Mouse (Mus musculus): ENCODE measurements around the gene Rbfox2. TPM values are rescaled to one million over a fixed set of nuclear protein-coding genes. Genes with fewer than 3 reads are reported as not detected.

The Rbfox2 gene
- polyA plus RNA-seq, 1 experiment: 177 TPM

GRCm38 (mm10) chr15:77129154-77129553 lies 177.7 kb downstream of the Rbfox2 start:
- DNase-seq: no peak
- 74% methylated on average over 8 of the region's 8 CpGs for WGBS
- H3K27ac ChIP-seq (ENCODE audit: insufficient read depth, low read length): no peak overlapping the region
- no peak overlapping the region for H3K4me3 ChIP-seq (replicated peaks; ENCODE audit: insufficient read depth, low read depth, low read length)
- no peaks in the 10 kb centered on the region; the same call in 1 of the 2 replicates for H3K4me1 ChIP-seq (ENCODE audit: control insufficient read depth, insufficient read depth, low read length)
- no peaks in the 10 kb centered on the region for H3K27me3 ChIP-seq (ENCODE audit: control insufficient read depth, insufficient read depth, low read length)
- TF ChIP-seq POLR2A (IDR thresholded peaks at IDR 0.05; ENCODE audit: borderline replicate concordance, insufficient read depth, low read length) (no peak), CTCF (IDR thresholded peaks at IDR 0.05; ENCODE audit: borderline replicate concordance, insufficient read depth, low read depth, low read length) (no peak)

- Histone ChIP-seq H3K4me1 (ENCODE audit: control insufficient read depth, insufficient read depth, low read length) (no peaks in the 10 kb centered on the region; the same call in none of the 2 replicates), H3K27ac (ENCODE audit: insufficient read depth, low read length) (no peak overlapping the region), H3K4me3 (replicated peaks; ENCODE audit: insufficient read depth, low read depth, low read length) (no peak overlapping the region), H3K27me3 (ENCODE audit: control insufficient read depth, insufficient read depth, low read length) (no peaks in the 10 kb centered on the region)
- DNase-seq: no peak
- WGBS: 63% methylated on average over 2 of the region's 2 CpGs
- TF ChIP-seq POLR2A (IDR thresholded peaks at IDR 0.05; ENCODE audit: borderline replicate concordance, insufficient read depth, low read length) (no peak), CTCF (IDR thresholded peaks at IDR 0.05; ENCODE audit: borderline replicate concordance, insufficient read depth, low read depth, low read length) (no peak)
These were observed 179.1 kb downstream of the Rbfox2 start for GRCm38 (mm10) chr15:77127737-77128136.

DNA sequence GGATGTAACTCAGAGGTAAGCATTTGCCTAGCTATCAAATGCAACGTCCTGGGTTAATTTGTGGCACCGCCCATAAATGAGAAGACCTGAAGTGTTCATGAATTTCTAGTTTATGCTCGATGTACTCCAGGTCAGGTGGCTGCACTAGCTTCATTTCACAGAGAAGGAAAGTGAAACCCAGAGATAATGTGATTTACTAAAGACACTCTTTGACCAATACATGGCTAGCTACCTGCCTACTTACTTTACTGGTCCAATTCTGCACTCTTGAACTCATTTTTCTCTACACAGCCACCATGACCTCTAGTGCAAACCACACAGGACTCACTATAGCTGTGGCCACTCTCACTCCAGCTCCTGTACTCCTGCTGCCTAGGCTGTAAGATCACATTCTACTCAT lies 180.1 kb downstream of the Rbfox2 start:
- Histone ChIP-seq H3K27me3 (ENCODE audit: control insufficient read depth, insufficient read depth, low read length) (no peaks in the 10 kb centered on the region), H3K27ac (ENCODE audit: insufficient read depth, low read length) (no peak overlapping the region), H3K4me1 (ENCODE audit: control insufficient read depth, insufficient read depth, low read length) (no peaks in the 10 kb centered on the region; the same call in none of the 2 replicates), H3K4me3 (replicated peaks; ENCODE audit: insufficient read depth, low read depth, low read length) (no peak overlapping the region)
- TF ChIP-seq CTCF (IDR thresholded peaks at IDR 0.05; ENCODE audit: borderline replicate concordance, insufficient read depth, low read depth, low read length) (no peak), POLR2A (IDR thresholded peaks at IDR 0.05; ENCODE audit: borderline replicate concordance, insufficient read depth, low read length) (no peak)
- no peak for DNase-seq
- WGBS: 91% methylated on average over 3 of the region's 3 CpGs

GRCm38 (mm10) chr15:77124372-77125117 lies 182.3 kb downstream of the Rbfox2 start:
- no peak overlapping the region for H3K27ac ChIP-seq (ENCODE audit: insufficient read depth, low read length)
- DNase-seq: no peak
- WGBS: 97% methylated on average over 4 of the region's 4 CpGs
- H3K4me1 ChIP-seq (ENCODE audit: control insufficient read depth, insufficient read depth, low read length): no peaks in the 10 kb centered on the region; the same call in none of the 2 replicates
- H3K27me3 ChIP-seq (ENCODE audit: control insufficient read depth, insufficient read depth, low read length): no peaks in the 10 kb centered on the region
- H3K4me3 ChIP-seq (replicated peaks; ENCODE audit: insufficient read depth, low read depth, low read length): no peak overlapping the region
- no peak for TF ChIP-seq POLR2A (IDR thresholded peaks at IDR 0.05; ENCODE audit: borderline replicate concordance, insufficient read depth, low read length)
- no peak for TF ChIP-seq CTCF (IDR thresholded peaks at IDR 0.05; ENCODE audit: borderline replicate concordance, insufficient read depth, low read depth, low read length)

DNA sequence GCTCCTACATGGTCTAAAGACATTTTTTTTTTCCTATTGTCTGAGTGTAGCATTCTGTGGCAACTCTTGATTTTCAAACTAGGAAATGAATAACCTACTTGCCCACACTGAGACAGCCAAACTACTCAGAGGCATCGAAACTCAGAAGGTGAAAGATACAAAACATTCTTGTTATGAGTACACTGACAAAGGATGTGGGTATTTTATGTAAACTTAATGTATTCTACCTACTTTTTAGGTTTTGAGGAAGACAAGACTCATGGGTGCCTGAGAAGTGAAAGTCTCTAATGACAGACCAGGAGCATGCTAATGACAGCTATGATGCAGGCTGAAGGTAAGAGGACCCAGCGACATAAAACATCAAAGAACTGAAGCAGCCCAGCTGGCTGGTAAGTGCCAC lies 184.0 kb downstream of the Rbfox2 start:
- WGBS: 76% methylated on average over 2 of the region's 2 CpGs
- no peak for DNase-seq
- Histone ChIP-seq H3K4me1 (ENCODE audit: control insufficient read depth, insufficient read depth, low read length) (peaks cover 3% of the 10 kb centered on the region; the same call in 1 of the 2 replicates), H3K27ac (ENCODE audit: insufficient read depth, low read length) (no peak overlapping the region), H3K27me3 (ENCODE audit: control insufficient read depth, insufficient read depth, low read length) (no peaks in the 10 kb centered on the region), H3K4me3 (replicated peaks; ENCODE audit: insufficient read depth, low read depth, low read length) (no peak overlapping the region)
- TF ChIP-seq POLR2A (IDR thresholded peaks at IDR 0.05; ENCODE audit: borderline replicate concordance, insufficient read depth, low read length) (no peak), CTCF (IDR thresholded peaks at IDR 0.05; ENCODE audit: borderline replicate concordance, insufficient read depth, low read depth, low read length) (no peak)

DNA sequence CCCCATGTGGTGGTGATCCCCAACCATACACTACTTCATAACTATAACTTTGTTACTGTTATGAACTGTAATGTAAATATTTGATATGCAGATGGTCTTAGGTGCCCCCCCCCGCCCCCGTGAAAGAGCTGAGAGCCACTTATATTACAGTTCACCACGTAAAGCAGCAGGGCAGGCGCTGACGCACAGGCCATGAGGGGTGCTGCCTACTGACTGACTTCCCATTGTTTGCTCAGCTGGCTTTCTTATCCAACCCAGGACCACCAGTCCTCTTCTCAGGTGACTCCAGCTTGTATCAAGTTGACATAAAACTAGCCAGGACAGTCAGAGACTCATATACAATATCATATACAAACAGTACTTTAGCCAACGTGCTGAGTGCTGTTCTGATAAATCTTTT lies 184.6 kb downstream of the Rbfox2 start:
- Histone ChIP-seq H3K4me3 (replicated peaks; ENCODE audit: insufficient read depth, low read depth, low read length) (no peak overlapping the region), H3K27me3 (ENCODE audit: control insufficient read depth, insufficient read depth, low read length) (no peaks in the 10 kb centered on the region), H3K27ac (ENCODE audit: insufficient read depth, low read length) (no peak overlapping the region), H3K4me1 (ENCODE audit: control insufficient read depth, insufficient read depth, low read length) (peaks cover 3% of the 10 kb centered on the region; the same call in 1 of the 2 replicates)
- TF ChIP-seq CTCF (IDR thresholded peaks at IDR 0.05; ENCODE audit: borderline replicate concordance, insufficient read depth, low read depth, low read length) (no peak), POLR2A (IDR thresholded peaks at IDR 0.05; ENCODE audit: borderline replicate concordance, insufficient read depth, low read length) (no peak)
- 88% methylated on average over 6 of the region's 6 CpGs for WGBS
- no peak for DNase-seq

GRCm38 (mm10) chr15:77119666-77120065 lies 187.1 kb downstream of the Rbfox2 start:
- 97% methylated on average over 7 of the region's 7 CpGs for WGBS
- Histone ChIP-seq H3K4me1 (ENCODE audit: control insufficient read depth, insufficient read depth, low read length) (peaks cover 10% of the 10 kb centered on the region), H3K27ac (ENCODE audit: insufficient read depth, low read length) (no peak overlapping the region), H3K4me3 (replicated peaks; ENCODE audit: insufficient read depth, low read depth, low read length) (no peak overlapping the region), H3K27me3 (ENCODE audit: control insufficient read depth, insufficient read depth, low read length) (no peaks in the 10 kb centered on the region)
- TF ChIP-seq POLR2A (IDR thresholded peaks at IDR 0.05; ENCODE audit: borderline replicate concordance, insufficient read depth, low read length): no peak
- TF ChIP-seq CTCF (IDR thresholded peaks at IDR 0.05; ENCODE audit: borderline replicate concordance, insufficient read depth, low read depth, low read length): no peak
- no peak for DNase-seq

DNA sequence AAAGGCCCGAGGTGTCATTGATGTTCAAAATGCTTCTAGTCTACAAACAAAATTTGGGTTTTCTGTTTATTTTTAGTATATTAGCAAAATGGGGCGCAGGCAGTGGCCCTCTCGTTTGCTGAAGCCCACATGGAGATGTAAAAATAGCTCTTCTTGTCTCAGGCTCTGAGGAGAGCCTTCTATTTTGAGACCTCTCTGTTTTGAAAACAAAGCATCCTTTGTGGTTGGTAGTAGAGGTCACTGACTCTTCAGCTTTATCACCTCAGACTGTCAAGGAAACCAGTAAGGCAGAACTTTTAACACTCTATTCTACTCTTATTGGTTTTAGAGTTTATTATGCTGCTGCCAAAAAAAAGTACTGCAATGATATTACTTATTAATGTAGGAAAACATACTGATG lies 189.6 kb downstream of the Rbfox2 start:
- TF ChIP-seq CTCF (IDR thresholded peaks at IDR 0.05; ENCODE audit: borderline replicate concordance, insufficient read depth, low read depth, low read length): no peak
- no peak for TF ChIP-seq POLR2A (IDR thresholded peaks at IDR 0.05; ENCODE audit: borderline replicate concordance, insufficient read depth, low read length)
- H3K4me1 ChIP-seq (ENCODE audit: control insufficient read depth, insufficient read depth, low read length): peaks cover 10% of the 10 kb centered on the region
- 10% methylated on average over 3 of the region's 3 CpGs for WGBS
- DNase-seq: no peak
- no peak overlapping the region for H3K4me3 ChIP-seq (replicated peaks; ENCODE audit: insufficient read depth, low read depth, low read length)
- no peak overlapping the region for H3K27ac ChIP-seq (ENCODE audit: insufficient read depth, low read length)
- no peaks in the 10 kb centered on the region for H3K27me3 ChIP-seq (ENCODE audit: control insufficient read depth, insufficient read depth, low read length)

All from cerebellum, adult 2 months (tissue).